Mouse (Mus musculus) cerebellum, adult 8-10 months (tissue): ENCODE data around the gene Trim15.

Source experiments
- DNase-seq: peaks from one replicate; pipeline ENCODE4 v3.0.0; 2022

Trim15 gene

GRCm38 (mm10) chr17:36825525-36825924 is 41.5 kb downstream of the Trim15 start:
- no peak for DNase-seq

- DNase-seq: peak; percentile 24
These were observed 43.0 kb downstream of the Trim15 start for GRCm38 (mm10) chr17:36824005-36824404.

GRCm38 (mm10) chr17:36811871-36812270 is 55.1 kb downstream of the Trim15 start, which contains the start of gene H2-M10.6:
Gene H2-M10.6, plus strand, starts transcription at chr17:36812171.
- DNase-seq: no peak
